Mouse (Mus musculus): ENCODE results near the gene Pik3c2b. TPM values are rescaled to one million over a fixed set of nuclear protein-coding genes. Genes with fewer than 3 reads are reported as not detected.
"Not testable (repeated sequence)": the region's sequence is repeated elsewhere in the genome, so short reads cannot be mapped to it uniquely, and the experiment has no call there.

Pik3c2b gene
- 10 to 100 TPM; 41.7 to 47.7 TPM for total RNA-seq (2021)
- long read RNA-seq, experiment 1, partial matches to known transcripts, result 3 of 10 reads
- long read RNA-seq, experiment 1, other reads (novel, unspliced or antisense), result 7 of 10 reads
- long read RNA-seq, experiment 2, partial matches to known transcripts, result 3 of 15 reads
- long read RNA-seq, experiment 2, other reads (novel, unspliced or antisense), result 12 of 15 reads

GRCm38 (mm10) chr1:133045011-133045860 is at the start of gene Pik3c2b:
Gene Pik3c2b (plus strand): TSS chr1:133045667.
- no peak for DNase-seq (ENCODE audit: low spot score in 2 of 2)

GRCm38 (mm10) chr1:133000347-133000746 is 45.1 kb upstream of the Pik3c2b start:
- no peak for DNase-seq (ENCODE audit: low spot score in 2 of 2)

GRCm38 (mm10) chr1:133006571-133006970 is 38.9 kb upstream of the Pik3c2b start:
- DNase-seq (ENCODE audit: low spot score in 2 of 2), result no peak

- DNase-seq (ENCODE audit: low spot score in 2 of 2), result no peak
Measured at GRCm38 (mm10) chr1:133011955-133012841, 33.3 kb upstream of the Pik3c2b start.

- no peak for DNase-seq (ENCODE audit: low spot score in 2 of 2)
Measured at GRCm38 (mm10) chr1:133013331-133013730, 32.1 kb upstream of the Pik3c2b start.

GRCm38 (mm10) chr1:133014196-133014595 is 31.3 kb upstream of the Pik3c2b start:
- DNase-seq (ENCODE audit: low spot score in 2 of 2), result no peak

GRCm38 (mm10) chr1:133016775-133017428 is 28.6 kb upstream of the Pik3c2b start:
- no peak for DNase-seq (ENCODE audit: low spot score in 2 of 2)

- DNase-seq (ENCODE audit: low spot score in 2 of 2), result no peak
Measured at GRCm38 (mm10) chr1:133018580-133018979, 26.9 kb upstream of the Pik3c2b start.

- DNase-seq (ENCODE audit: low spot score in 2 of 2), result no peak
Measured at GRCm38 (mm10) chr1:133019312-133019711, 26.2 kb upstream of the Pik3c2b start.

- DNase-seq (ENCODE audit: low spot score in 2 of 2), result no peak
Measured at GRCm38 (mm10) chr1:133020137-133020894, 25.2 kb upstream of the Pik3c2b start.

- DNase-seq (ENCODE audit: low spot score in 2 of 2), result no peak
Measured at GRCm38 (mm10) chr1:133021391-133021790, 24.1 kb upstream of the Pik3c2b start.

- DNase-seq (ENCODE audit: low spot score in 2 of 2), result not testable (repeated sequence)
Measured at GRCm38 (mm10) chr1:133021971-133022370, 23.5 kb upstream of the Pik3c2b start.

GRCm38 (mm10) chr1:133023723-133024122 is 21.7 kb upstream of the Pik3c2b start:
- DNase-seq (ENCODE audit: low spot score in 2 of 2), result not testable (repeated sequence)

- no peak for DNase-seq (ENCODE audit: low spot score in 2 of 2)
Measured at GRCm38 (mm10) chr1:133024426-133024825, 21.0 kb upstream of the Pik3c2b start.

- peak; percentile 66 to 86 for DNase-seq (ENCODE audit: low spot score in 2 of 2)
Measured at GRCm38 (mm10) chr1:133025051-133025795, 20.2 kb upstream of the Pik3c2b start.

GRCm38 (mm10) chr1:133025796-133026190 is 19.7 kb upstream of the Pik3c2b start:
- not testable (repeated sequence) for DNase-seq (ENCODE audit: low spot score in 2 of 2)

- no peak for DNase-seq (ENCODE audit: low spot score in 2 of 2)
Measured at GRCm38 (mm10) chr1:133027126-133027525, 18.3 kb upstream of the Pik3c2b start.

GRCm38 (mm10) chr1:133027980-133028379 is 17.5 kb upstream of the Pik3c2b start:
- DNase-seq (ENCODE audit: low spot score in 2 of 2), result no peak

- DNase-seq (ENCODE audit: low spot score in 2 of 2), result no peak
Measured at GRCm38 (mm10) chr1:133029744-133030143, 15.7 kb upstream of the Pik3c2b start.
